Comparison of ENCODE assay signal across 12 mouse cellular contexts in genomic region chr17:13331179-13331578, GRCm38 (mm10). TPM values are rescaled to one million over a fixed set of nuclear protein-coding genes. Genes with fewer than 3 reads are reported as not detected.
"Had no signal": no experiment of that assay in that cellular context is flagged by ENCODE, and none has a peak within 500 bp of the region (broad histone marks: within the 10 kb centered on the region; RNA-seq: fewer than 3 reads in every experiment).

No protein-coding gene starts in this region.

RNA-seq across cellular contexts. Expression of gene Tcp10c, which starts 23.2 kb away (rescaled TPM):
- polyA plus RNA-seq: kidney, embryonic 14.5 days; limb, embryonic 11.5 days; limb, embryonic 14.5 days; liver, adult 2 months; liver, embryonic 14.5 days; liver, postnatal 0 days; lung, embryonic 14.5 days; midbrain, embryonic 10.5 days; midbrain, embryonic 15.5 days; small intestine, adult 2 months; spleen, adult 2 months; stomach, embryonic 16.5 days had no signal
